Mouse (Mus musculus) lung, postnatal 36 days (tissue): ENCODE measurements at regions not wholly inside any gene's neighbourhood (a gene's known extent, or its start where the extent isn't known, plus 50 kb on each side); places are given as distances from the start of the nearest gene placed in this dataset.
A peak's percentile ranks its signal among the peaks of the same experiment; 100 is the strongest.

Experiments
- DNase-seq: peaks from one replicate; pipeline ENCODE4 v3.0.0; 2022; ENCODE audit warnings: mixed read lengths

DNA sequence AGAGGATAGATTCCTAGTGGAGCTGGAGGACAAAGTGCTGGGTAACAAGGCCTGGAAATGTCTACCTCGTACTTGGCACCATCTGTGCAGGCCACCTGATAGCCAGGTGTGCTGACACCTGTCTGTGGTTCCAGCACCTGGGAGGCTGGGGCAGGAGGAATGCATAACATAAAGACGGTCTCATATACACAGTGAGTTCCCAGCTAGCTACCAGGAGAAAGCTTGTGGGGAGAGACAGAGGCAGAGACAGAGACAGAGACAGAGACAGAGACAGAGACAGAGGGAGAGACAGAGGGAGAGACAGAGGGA is 299.7 kb upstream of the Cd180 start:
- DNase-seq: no peak

DNA sequence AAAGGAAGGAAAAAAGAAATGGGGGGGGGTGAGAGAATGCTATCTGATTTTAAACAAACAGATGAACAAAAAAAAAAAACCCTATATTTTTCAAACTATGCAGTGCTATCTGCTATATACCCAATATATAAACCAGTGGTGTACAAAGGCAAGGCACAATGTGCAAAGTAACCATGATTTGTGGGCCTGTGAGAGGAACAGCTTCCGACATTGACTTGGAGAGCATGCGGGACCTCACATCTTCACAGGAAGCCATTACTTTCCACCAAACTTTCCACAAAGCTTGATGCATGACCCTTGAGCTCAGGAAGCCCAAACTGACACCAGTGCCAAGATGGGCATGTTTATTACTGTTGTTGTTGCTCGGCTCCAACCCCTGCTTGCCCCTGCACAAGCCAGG is 299.3 kb upstream of the Cd180 start:
- no peak for DNase-seq

DNA sequence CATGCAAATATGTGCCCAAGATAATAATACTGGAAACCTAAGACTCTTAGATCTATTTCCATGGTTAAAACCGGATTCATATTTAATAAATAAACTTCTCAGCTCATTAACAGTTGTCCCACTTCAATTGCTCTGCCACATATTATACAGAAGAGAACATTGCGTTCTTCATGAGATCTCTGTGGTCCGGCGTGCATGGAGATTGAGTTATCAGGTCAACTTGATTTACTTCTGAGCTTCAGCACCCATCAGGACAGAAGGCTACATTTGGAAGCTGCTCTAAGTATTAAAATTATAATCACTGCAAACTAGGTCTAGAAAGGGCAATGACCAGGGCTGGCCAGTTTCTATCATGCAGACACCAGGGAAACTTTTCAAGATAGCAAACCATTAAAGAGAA is 295.9 kb upstream of the Cd180 start:
- no peak for DNase-seq

DNA sequence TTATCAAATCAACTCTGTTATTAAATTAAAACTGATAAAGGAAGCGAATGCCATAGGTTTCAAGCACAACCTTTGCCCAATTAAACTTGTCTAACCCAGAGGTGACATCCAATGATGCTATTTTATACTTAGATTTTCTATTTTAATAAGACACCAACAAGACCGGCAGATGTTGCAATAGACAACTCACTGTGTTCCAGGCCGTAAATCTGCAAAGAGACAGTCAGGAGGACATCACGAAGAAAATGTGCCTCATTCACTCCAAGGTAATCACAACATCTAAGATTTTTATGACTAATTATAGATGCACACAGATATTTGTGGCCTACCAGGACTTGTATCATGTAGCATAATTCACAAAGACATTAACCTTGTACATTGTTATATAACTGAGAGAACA is 281.5 kb upstream of the Cd180 start:
- no peak for DNase-seq

DNA sequence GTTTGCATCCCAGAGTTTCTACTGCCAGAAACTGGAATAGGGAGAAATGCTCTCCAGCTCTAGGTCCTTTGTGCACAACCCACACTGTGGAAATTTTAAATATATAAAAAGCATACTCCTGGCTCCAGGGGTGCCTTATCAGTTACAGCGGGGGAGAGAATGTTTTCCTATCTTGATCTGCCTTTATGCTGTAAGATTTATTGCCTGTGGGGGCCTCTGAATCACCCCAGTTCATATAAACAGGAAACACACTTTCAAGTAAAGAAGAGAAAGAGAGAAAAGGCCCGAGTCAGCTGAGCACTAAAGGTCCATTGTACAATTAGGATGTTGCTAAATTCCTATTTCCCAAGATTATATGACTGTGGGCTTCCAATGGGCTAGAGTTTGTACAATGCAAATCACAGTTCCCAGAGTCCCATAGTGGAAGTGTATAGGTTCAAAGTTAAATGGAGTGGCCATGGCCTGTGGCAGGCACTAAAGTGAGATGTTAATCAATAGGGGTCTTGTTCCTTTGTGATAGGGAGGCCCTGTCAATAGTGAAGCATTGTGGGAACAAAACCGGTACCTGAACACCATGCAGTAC is 258.9 kb upstream of the Cd180 start:
- DNase-seq: no peak

DNA sequence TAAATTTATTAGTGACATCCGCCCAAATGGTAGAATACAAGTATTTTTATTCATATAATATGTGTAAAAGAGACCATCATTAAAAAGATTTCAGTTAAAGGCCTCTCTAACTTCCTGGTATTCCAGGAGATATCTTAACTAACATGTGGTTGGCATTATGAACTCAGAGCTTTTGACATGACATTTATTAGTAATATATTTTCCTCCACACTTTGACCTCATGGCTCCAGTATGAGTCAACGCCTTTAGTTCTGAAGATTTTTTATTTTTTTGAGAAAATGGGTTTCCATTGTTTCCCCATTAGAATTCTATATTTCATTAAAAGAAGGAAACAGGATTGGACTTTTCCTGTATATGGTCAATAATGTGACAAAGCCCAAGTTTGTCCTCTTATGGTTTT is 250.7 kb upstream of the Cd180 start:
- no peak for DNase-seq

DNA sequence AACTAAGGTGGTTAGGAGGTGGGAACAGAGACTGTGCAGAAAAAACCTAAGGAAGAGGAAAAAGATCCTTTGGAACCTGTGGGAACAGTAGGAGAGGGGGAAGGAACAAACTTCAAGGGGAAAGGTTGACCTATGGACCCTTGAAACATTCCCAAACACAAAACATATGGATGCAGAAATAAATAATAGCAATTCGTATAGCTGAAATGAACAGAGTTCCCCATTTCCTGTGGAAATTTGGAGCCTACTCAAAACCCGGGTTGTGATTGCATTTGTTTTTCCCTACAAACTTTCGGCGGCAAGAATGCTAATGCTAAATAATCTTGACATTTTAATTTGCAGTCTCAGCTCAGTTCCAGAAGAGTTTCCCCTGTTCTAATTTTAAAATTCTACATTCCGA is 246.0 kb upstream of the Cd180 start:
- no peak for DNase-seq

DNA sequence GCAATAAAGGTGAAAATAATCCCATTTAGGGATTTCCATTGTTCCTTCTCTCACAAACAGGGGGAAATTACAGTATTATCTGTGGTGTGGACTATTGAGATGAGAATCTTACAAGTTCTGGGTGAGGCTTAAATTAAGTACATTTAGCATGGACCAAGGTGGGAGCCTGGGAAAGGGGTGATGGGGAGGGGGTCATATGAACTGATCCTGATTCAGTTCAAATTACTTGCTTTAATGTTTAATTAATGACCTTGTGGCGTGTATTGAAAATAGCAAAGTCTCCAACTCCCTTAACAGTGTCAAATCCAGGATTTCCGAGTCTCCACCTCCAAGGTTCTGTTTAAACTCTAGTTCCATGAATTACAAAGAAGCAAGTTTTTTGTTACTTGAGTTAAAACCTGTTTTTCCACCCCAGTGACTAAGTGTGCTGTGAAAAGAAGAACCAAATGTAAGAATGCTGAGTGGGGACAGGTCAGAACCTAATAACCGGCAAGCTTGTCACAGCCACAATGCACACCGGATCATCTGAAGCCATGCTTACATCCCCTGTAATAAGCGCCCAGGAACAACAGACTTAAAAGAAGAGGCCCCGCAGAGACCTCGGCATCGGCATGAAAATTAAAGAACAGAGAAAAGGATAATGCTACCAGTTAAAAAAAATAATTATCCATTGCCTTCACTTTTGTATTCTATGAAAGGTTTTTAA is 243.8 kb upstream of the Cd180 start:
- no peak for DNase-seq

DNA sequence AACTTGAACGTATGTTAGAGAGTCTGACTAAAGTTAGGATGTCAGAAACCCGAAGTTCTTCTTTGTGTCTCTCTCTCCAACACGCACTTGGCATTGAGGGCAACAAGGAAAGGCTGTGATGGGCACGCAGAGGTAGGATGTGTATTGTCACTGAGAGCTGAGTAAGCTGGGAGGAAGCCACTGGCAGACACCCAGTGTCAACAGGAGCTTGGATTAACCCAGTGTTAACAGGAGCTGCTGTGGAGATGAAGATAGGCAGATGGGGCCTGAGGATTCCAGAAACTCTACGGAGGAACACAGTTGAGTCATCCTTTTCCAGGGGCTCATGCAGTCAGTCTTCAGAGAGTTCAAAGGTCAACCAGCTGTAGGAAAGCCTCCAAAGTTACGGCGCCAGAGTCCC is 242.2 kb upstream of the Cd180 start:
- no peak for DNase-seq

DNA sequence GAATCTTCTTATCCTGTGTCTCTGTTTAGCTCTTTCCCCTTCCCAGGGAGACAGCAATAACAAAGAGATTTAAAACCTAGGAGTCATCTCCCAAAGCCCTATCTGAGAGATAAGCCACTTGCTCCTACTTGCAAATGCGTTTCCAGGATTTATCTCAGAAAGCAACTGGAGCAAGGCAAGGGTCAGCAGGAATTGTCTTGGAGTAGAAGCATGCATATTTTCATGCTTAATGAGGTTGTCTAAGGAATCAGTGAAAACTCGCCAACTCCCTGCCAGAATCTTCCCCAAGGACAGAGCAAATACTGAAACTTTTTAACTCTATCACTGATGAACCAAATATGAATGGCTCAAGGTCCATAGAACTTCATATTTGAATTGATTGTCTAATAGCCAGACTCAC is 234.6 kb upstream of the Cd180 start:
- no peak for DNase-seq

DNA sequence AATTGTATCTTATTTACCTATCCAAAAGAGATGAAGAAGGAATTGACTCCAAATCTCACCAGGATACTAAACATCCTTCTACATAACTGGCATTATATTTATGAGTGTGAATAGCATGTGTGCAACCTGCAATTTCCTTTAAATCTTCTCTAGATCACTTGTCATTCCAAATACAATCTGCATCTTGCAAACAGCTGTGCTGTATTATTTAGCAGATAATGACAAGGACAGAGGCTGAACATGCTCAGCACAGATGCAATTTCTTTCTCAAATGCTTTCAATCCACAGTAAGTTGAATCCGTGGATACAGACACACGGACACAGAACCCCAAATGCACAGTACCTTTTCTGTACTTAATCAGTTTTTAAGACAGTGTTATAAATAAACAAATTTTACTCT is 229.4 kb upstream of the Cd180 start:
- DNase-seq: peak; percentile 3

DNA sequence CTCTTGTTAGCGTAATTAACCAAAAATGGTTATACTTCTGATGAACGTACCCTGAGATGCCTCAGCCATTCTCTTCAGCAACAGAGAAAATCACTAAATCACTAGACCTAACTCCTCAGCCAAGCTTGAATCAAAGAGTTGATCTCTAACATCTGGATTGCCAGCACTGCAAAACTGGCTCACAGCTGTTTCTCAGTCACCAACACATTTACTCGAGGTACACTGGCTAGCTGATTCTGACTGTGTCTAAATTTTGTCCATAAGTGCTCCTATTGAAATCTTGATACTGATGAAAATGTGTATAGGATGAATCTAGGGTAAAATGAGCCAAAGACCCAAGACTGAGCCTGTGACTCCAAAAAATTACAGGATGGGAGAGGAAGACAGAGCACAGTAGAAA is 211.5 kb upstream of the Cd180 start:
- peak; percentile 43 for DNase-seq

DNA sequence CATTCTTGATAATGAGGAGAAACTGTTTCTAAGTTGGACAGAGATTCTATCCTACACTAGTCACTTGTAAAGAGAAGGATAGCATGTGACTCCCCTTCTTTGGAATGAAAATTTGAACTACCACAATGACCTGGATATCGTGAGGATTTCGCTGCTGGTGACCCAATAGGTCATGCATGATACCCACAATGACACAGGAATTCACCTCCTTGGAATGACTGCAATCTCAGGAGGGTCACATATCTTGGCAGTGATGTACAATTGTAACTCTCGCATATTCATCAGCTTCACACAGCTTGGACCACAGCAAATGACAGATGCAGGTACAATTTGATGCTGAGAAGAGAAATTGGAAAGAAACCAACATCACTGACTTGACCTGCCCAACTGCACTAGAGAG is 210.9 kb upstream of the Cd180 start:
- no peak for DNase-seq

DNA sequence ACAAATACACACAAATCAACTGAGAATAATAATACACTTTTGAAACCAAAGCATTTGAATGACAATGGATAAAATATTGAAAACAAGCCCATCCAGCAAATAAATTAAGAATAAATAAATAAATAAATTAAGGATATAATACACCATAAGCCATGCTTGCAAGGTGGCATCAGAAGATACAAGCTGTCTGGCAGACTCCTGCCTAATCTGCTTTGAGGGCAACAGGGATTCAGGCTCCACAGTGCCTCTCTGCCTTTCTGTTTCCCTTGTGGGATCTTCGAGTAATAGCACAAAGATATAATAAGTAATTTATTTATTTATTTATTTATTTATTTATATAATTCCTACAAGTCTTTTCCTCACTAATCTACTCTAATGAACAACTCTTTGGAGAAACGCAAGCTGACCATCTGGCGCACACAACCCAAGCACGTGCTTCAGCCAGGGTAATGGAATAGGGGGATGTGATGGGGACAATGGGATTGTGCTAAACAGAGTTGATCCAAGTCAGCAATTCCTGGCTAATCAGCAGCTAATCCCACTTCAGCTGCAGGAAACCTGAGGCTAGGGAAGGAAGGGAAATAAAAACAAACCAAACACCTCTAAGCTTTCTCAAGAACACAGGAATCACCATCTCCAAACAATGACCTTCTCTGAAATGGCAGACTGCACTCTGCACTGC is 205.8 kb upstream of the Cd180 start:
- DNase-seq: no peak

DNA sequence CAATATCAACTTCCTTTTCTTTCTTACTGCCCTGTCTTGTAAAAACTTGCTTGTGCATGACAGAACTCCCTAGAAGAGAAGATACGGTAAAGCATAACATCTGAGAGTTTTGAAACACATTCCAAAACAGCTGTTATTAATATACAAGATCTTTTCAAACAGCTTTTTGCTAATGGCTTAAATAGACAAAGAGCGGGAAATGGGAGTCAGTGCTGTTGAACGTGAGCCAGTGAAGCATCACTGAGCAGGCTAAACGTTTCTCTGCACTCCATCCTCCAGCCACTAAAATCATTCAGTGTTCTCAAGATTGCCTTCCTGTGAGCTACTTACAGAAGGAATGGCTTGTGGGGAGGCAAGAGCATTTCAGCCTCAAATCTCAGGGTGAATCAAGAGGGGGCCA is 202.0 kb upstream of the Cd180 start:
- no peak for DNase-seq

DNA sequence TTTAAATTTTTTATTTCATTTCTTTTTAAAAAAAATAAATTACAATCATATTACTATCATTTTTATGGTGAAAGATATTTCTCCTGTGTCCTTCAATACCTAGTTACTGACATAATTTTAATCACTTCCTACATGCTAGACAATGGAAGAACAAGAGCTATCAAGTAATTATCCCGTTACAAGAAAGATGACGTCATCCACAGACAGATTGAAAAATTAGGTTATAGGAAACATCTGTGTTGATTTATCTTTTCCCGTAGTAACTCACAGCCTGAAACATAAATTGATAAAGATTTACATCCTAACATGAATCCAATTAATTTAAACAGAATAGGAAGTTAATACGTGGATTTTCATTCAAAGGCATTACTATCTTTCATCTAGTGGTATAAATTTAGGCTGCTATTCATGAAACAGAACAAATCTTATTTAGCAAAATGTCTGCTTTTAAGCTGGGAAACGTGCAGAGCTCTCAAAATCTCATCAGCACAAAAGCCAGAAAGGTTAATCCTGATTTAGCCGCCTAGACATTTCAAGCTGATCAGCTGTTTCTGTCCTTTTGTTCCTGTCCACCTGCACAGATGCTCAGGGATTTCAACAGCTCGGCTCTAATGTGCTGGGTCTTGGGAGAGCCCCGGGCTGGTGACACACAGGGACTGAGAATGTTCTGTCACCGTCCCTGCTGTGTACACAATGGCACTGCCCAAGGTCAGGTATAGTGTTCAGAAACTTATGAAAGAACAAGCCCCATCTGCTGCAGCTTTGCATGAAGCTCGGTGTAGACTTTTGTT is 189.0 kb upstream of the Cd180 start:
- no peak for DNase-seq

DNA sequence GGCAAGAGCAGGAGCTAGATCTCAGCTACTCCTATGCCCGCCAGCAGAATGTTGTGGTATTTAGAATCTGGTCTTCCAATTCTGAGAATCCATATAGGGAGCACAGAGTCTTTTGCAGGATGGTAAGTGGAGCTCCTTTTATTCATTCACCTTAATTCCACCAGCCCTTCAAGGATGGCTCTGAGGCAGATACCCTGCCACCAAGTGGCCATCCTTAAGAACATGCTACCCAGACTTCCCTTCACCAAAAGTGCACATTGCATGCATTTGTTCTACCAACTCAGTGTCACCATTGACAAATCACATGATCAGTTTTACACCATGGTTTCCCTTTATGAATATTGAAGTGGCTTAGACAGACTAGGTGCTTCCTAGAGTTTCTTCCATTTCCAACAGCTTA is 186.1 kb upstream of the Cd180 start:
- no peak for DNase-seq

DNA sequence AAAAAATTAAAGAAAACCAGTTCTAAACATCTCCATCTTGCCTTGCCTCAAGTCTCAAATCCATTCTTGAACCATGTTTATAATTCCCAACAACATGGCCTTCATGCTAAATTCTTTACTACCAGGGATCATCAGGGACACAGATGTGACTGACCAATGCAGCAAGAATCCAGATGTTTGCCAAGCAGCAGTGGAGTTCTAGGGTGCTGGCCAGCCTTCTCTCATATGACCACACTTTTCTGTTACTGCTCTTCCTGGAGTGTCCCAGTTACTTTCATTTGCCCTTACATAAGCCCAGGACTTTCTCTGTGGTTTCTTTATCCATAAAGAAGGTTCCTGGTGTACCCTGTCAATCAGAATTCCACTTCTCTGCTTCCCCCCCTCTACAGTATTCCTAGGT is 185.4 kb upstream of the Cd180 start:
- no peak for DNase-seq

DNA sequence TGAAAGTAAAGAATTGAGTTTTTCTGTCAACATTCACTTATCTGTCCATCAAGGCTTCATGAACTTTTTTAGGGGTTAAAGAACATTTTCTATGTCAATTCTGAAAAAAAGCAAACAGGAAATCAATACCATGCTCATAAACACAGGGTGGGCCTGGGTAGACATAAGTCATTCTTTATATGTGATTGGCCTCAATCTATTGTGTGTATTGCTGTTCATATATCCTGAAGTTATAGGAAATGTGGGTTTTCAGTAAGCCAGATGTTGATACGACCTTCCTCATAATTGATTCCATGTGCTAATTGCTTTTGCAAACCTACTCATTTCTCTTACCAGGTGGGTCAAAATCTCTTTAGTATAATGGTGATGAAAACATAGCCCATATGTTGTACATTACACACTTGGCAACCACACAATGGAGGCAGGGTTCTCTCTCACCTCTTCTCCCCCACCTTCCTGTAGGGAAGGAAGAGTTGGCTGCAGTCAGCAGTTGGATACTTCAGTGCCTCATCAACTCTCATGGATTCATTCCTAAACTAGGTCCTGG is 182.6 kb upstream of the Cd180 start:
- no peak for DNase-seq

DNA sequence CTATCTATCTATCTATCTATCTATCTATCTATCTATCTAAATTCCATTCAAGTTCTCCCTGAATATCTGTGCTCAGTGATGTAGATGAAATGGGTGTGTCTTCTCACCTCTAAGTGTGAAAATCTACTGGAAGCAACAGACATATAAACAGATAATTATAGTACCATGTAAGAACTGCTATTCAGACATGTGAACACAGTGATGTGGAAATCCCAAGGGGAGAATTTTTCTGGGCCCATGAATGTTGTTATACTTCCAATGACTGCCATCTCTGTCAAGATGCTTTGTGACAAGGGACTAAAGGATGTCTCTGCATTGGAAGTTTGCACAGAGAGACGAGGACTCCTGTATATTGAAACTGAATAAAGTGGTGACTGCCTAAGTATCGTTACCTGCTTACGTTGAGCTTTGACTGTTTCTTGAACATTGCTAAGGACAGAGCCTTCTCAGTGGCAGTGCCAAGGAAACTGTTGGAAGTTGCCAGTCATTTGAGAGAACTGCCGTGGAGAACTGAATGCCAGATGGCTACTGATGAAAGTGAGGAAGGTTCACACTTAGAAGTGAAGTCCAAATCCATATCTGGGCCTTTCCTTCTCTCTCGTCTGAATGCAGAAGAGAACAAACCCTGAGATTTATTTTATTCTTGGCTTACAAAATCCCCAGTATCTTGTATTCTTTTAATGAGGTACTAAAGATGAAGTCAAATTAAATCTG is 175.0 kb upstream of the Cd180 start:
- no peak for DNase-seq

DNA sequence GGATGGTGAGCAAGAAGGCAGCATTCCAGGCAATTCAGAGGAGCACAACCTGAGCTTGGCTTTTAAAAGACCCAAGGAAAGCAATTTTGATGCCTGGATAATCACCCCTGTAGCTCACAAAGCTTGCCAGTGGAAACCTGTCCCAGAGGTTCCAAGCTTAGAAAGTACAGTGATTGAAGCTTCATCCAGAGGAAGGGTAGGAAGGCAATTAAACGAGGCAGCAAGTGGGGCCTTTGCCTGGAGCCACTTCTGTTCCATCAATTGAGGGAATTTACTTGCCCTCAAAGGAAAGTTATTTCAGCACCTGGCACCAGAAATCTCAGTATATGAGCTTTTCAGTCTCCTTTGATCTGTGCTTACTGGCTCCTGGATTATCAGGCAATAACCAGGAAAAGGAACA is 171.9 kb upstream of the Cd180 start:
- DNase-seq: no peak

DNA sequence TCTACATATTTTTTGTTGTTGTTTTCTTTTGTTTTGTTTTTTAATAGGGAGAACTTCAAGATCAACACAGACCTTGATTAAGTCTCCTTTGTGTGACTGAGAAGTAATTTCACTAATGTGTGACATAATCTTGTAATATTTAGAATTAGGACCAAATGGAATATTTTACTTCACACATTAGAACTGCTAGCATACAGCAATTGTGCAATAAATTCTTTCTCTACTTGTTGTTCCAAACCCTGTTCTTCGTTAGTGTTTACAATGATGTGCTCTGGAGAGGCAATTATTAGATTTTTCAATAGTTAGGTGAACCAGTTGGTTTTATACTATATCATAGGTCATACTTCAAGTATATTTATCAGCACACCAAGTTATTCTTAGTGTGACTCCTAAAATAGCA is 171.3 kb upstream of the Cd180 start:
- DNase-seq: no peak

DNA sequence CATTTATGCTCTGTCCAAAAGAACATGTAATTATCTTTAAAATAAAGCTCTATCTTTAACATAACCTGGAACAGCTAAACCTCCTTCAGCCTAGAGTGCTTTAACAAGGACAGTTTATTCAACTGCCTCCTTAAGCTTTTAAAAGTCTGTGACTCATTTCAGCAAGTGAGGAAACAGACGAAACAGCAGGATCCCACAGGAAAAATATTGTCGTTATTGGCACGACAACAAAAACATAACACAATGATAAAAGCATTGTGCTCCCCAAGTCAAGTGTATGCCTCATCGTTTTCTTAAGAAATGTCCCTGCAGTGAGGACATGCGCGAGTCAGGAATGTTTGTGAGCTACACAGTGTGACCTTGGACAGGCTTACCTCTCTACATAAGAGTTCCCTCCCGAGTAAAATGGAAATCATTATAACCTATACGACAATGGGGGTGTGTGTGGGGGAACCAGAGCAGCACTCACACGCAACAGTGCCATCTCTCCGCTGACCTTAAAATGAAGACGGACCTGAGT is 166.7 kb upstream of the Cd180 start:
- DNase-seq: no peak
